Mouse (Mus musculus) adrenal gland, postnatal 4 days (tissue): ENCODE measurements around the gene Slc37a4. TPM values are rescaled to one million over a fixed set of nuclear protein-coding genes. Genes with fewer than 3 reads are reported as not detected.
"Not testable (repeated sequence)": the region's sequence is repeated elsewhere in the genome, so short reads cannot be mapped to it uniquely, and the experiment has no call there.

Experiments used
- DNase-seq, 2 experiments: peaks; one replicate each; pipeline ENCODE4 v3.0.0; 2021 to 2022; ENCODE audit warnings: low spot score in 2 of 2, mixed read lengths in 2 of 2
- long read RNA-seq, 2 experiments: library from polyadenylated mRNA; stranded (forward); transcript quantifications; one replicate each; pipeline ENCODE4 v2.0.0; 2021
- total RNA-seq, 2 experiments: library from RNA; stranded (reverse); gene quantifications; 2 replicates each; pipeline ENCODE4 v1.2.3; 2021

Slc37a4 gene
- total RNA-seq: 10 to 100 TPM; 36.0 to 37.4 TPM
- long read RNA-seq, experiment 1, transcript Slc37a4-203 (9 exons, 2,344 nt): minor isoform, 8 of 56 reads
- long read RNA-seq, experiment 1, transcript Slc37a4-201 (8 exons, 2,086 nt): major isoform, 21 of 56 reads
- long read RNA-seq, experiment 1, partial matches to known transcripts: 6 of 56 reads
- long read RNA-seq, experiment 1, other reads (novel, unspliced or antisense): 15 of 56 reads
- long read RNA-seq, experiment 2, transcript Slc37a4-203 (9 exons, 2,344 nt): minor isoform, 6 of 65 reads
- long read RNA-seq, experiment 2, transcript Slc37a4-201 (8 exons, 2,086 nt): major isoform, 21 of 65 reads
- long read RNA-seq, experiment 2, partial matches to known transcripts: 6 of 65 reads
- long read RNA-seq, experiment 2, other reads (novel, unspliced or antisense): 28 of 65 reads

DNA sequence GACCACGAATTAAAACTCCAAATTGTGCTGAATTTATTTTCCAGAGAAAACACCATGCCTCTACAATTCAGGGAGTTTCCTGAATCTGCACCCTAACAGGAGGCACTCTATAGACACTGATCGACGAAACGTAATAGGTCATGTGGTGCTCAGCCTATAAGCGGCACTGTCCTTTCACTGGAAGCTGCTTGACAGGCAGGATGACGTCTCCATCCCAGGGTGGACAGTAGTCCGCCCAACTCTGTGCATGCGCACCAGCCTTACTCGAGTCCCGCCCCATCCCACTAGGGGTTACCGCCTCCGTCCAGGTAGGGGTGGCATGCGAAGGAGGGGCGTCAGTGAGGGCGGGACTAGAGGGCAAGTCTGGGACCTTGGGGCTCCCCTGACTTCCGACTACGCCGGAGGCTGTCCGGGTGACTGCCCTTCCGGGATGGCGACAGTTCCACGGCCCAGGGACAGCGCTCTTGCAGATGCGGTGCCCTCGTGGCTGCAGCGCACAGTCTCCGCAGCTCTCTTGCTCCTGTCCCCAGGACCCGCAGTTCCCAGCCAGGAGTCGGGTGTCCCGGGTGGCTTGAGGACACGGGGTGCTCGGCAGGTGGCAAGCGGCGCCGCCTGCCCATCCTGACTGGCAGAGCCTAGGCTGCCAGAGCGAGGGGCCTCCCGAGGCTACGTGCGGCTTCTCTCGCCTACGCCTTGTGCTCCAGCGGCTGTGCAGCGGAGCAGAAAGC lies at the start of gene Slc37a4:
TSS of gene Slc37a4 (plus strand) at position 169 of the 728 bp plus-strand sequence.
- peak; percentile 79 to 93 for DNase-seq

- no peak for DNase-seq
Observed at GRCm38 (mm10) chr9:44347166-44347565, 49.5 kb upstream of the Slc37a4 start.

DNA sequence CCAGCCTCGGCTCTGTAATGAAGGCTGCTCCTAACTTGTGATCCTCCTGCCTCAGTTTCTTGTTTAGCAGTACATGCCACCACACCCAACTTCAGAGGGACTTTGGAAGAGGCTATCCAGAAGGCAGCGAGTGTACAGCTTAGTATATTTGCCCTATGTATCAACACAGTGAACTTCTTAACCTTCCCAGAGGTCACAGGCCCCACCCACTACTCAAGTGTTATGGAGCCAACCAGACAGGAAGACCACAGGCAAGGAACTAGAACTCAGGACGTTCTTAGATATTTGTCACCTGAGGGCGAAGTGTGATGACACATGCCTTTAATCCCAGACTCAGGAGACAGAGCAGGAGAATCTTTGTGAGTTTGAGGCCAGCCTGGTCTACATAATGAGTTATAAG lies 49.0 kb upstream of the Slc37a4 start:
- no peak for DNase-seq

DNA sequence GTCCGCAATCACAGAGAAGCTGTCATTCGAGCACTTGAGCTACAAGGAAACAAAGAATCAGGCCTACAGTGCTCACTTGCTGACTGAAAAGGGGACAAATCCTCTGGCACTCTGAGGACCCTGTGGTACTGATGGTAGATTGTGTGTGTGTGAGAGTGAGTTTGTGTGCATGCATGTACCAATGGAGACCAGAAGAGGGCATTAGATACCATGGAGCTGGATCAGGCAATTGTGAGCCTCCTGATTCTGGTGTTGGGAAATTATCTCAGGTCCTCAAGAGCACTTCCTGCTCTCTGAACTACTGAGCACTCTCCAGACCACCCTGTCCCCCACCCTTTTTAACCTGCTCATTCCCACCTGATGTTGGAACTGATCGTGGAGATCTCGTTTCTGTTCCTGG lies 48.1 kb upstream of the Slc37a4 start:
- DNase-seq: no peak

DNA sequence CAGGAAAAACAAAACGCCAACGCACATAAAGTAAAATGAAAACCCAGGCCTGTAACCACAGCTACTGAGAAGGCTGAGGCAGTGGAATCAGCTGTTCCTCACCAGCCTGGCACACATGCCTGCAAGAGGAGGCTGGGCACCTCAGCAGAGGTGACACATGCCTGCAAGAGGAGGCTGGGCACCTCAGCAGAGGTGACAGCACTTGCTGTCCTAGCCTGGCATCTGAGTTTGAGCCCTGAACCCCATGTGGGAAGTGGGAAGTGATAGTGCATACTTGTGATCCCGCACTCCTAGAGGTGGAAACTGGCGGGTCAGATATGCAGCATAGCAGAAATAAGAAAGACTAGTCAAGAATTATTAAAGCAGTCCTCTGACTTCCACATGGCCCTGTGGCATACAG lies 45.3 kb upstream of the Slc37a4 start:
- no peak for DNase-seq

- no peak for DNase-seq
Observed at GRCm38 (mm10) chr9:44352337-44352736, 44.3 kb upstream of the Slc37a4 start.

DNA sequence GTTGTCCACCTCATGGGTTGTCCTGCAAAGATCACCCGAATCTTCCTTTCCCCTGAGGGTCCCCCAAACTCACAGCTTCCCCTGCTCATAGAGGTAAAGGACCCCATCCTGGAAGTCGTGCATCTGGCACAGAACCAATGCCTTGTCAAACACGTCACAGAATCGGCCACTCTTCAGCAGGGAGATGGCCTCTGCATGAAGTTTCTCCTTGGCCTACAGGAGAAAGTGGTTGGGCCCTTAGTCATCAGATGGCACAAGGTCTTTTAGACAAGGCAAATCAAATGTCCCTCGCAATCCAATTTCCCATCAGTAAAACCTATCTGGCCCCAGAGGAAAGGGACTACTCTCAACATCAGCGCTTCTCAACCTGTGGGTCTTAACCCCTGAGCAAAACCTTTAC lies 43.5 kb upstream of the Slc37a4 start:
- DNase-seq: no peak

DNA sequence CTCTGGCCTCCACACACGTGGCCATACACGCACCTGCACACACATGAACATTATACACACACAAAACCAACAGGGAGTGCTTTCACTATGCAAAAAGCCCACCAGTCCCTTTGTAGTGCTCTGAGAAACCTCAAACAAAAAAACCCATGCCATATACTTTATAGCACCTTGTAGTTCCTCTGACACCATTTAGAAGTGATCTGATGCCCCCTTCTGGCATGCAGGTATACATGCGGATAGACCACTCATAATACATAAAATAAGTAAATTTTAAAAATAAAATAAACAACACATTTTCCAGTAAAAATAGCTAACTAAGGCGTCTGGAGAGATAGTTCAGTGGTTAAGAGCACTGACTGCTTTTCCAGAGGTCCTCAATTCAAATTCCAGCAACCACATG lies 39.4 kb upstream of the Slc37a4 start:
- no peak for DNase-seq

DNA sequence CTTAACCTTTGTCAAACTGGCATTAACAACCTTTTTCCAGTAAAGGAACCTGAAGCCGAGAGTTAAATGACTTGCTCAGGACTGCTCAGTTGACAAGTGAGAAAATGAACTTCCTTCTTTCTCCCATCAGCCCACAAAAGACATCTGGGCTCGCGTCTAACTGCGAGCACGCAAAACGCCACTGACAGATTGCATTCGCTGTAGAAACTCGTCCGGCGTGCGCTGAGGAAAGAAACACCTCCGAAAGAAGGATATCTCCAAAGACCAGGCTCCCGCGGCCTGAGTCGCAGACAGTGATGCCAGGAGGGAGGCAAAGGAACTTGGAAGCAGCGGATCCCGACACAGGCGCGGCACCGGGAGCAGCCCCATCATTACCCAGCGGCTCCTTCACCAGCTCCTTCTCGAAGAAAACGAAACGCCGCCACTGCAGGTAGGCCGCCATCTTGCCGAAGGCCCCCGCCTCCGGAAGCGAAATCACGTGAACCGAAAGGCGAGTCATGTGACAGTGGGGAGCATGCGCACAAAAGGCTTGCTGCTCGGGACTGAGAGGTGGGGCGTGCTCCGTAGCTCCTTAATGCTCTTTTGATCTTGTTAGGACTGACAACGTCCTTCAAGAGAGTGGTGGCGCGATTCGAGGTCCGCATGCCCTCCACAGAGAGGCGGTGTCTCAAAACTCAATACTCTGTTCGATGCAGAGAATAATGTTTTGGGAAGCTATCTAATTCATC lies 35.3 kb upstream of the Slc37a4 start, which contains the start of gene Vps11:
TSS of gene Vps11 (minus strand) at position 481 of the 728 bp plus-strand sequence.
- peak; percentile 90 to 93 for DNase-seq

DNA sequence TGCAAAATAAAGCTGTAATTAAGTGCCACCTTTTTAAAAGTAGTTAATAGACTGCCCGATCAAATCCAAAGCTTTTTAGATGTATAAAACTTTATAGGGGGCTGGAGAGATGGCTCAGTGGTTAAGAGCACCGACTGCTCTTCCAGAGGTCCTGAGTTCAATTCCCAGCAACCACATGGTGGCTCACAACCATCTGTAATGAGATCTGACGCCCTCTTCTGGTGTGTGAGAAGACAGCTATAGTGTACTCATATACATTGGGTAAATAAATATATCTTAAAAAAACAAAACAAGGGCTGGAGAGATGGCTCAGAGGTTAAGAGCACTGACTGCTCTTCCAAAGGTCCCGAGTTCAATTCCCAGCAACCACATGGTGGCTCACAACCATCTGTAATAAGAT lies 34.7 kb upstream of the Slc37a4 start:
- not testable (repeated sequence) for DNase-seq

DNA sequence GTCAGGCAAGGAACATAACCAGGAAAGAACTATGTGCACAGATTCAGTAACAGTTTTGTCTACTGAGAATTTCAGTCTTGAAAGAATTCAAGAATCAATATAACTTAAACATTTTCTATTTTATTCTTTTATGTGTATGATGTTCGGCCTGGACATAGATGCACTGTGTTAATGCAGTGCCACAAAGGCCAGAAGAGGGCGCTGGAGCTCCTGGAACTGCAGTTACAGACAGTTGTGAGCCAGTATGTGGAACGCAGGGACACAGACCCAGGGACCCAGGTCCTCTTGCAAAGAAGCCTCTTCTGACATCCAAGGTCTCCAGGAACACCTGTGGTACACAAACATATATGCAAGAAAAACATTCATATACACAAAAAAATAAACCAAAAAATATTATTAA lies 32.2 kb upstream of the Slc37a4 start:
- no peak for DNase-seq

GRCm38 (mm10) chr9:44373386-44373785 lies 23.3 kb upstream of the Slc37a4 start:
- no peak for DNase-seq

DNA sequence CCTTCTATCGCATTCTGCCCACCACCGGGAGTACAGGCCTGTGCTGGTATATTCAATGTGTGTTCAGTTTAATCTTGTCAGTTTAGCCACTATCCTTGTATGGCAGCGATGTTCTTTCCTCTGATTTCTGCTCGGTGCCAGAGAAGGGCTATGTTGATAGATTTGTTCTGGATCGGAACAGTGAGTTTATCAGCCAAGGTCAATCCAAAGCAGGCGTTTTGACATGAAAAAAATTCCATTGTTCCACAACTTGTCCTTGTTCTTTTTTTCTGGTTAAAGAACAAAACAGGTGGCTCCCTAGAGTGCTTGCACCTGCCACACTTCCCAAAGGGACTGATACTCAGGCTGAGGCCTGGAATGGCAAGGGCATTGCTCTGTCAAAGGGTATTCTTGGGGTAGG lies 20.5 kb upstream of the Slc37a4 start:
- no peak for DNase-seq

GRCm38 (mm10) chr9:44377335-44377734 lies 19.3 kb upstream of the Slc37a4 start:
- not testable (repeated sequence) for DNase-seq

DNA sequence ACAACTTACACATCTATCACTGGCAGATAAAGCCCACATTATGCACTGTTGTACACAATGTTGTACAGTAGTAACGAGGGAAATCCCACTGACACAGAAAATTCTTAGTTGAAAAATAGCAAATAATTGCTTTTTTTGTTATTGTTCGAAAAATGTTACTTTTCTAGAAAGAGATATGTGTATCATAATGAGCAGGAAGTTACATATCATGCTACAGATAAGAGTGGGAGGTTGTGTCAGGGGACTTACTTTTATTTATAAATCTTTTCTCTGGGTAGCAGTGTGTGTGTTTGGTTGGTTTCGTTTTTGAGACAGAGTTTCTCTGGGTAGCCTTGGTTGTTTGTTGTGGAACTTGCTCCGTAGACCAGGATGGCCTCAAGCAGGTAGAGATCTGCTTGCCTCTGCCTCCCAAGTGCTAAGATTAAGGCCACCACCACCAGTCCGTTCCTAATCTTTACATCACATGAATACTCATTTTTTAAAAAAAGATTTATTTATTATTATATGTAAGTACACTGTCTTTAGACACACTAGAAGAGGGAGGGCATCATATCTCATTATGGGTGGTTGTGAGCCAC lies 18.4 kb upstream of the Slc37a4 start:
- no peak for DNase-seq

- DNase-seq: peak; percentile 98 to 99
Observed at GRCm38 (mm10) chr9:44379054-44379834, 17.4 kb upstream of the Slc37a4 start, which contains the start of gene Hyou1. Gene Hyou1 (plus strand): TSS chr9:44379490.

- no peak for DNase-seq
Observed at GRCm38 (mm10) chr9:44379862-44380261, 16.8 kb upstream of the Slc37a4 start.

DNA sequence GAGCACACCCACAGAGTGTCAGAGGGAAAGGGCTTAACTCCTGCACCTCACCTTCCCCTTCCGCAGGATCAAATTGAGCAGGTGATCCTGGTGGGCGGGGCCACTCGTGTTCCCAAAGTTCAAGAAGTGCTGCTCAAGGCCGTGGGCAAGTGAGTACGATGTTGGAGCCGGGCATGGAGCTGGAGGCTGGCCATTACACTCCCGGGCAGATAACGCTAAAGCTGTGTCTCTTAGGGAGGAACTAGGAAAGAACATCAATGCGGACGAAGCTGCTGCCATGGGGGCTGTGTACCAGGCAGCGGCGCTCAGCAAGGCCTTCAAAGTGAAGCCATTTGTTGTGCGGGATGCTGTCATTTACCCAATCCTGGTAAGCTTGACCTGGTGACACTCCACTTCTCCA lies 12.1 kb upstream of the Slc37a4 start:
- DNase-seq: no peak

DNA sequence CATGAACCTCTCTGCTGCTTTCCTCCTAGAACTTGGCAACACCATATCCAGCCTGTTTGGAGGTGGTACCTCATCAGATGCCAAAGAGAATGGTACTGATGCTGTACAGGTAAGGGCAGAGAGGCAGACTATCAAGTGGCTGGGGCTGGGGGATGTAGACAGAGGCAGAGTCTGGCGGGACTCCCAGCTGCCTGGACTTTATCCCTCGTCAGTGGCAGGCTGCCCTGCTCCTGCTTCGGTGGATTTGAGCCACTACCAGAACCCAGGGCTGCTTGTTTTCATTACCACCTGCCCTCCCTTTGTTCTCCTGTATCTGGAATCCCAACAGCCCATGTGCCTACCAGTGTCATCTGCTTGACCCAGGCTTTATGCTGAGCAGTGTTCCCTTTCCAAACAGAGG lies 9.4 kb upstream of the Slc37a4 start:
- no peak for DNase-seq

DNA sequence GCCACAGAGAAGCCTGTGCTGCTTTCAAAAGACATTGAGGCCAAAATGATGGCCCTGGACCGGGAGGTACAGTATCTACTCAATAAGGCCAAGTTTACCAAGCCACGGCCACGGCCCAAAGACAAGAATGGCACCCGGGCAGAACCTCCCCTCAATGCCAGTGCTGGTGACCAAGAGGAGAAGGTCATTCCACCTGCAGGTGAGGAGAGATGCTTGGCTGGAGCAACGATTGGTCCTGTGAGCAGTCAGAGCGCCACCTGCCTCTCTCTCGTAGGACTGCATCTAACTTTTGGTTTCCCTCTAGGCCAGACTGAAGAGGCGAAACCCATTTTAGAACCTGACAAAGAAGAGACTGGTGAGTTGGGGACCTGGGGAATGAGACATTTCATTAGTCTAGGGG lies 7.4 kb upstream of the Slc37a4 start:
- no peak for DNase-seq
